Mouse (Mus musculus): ENCODE measurements around the gene Drg2. TPM values are rescaled to one million over a fixed set of nuclear protein-coding genes. Genes with fewer than 3 reads are reported as not detected.
"Not testable (repeated sequence)": the region's sequence is repeated elsewhere in the genome, so short reads cannot be mapped to it uniquely, and the experiment has no call there.

Drg2 gene
- polyA plus RNA-seq, 1 experiment from 2014 or later = 110 TPM

DNA sequence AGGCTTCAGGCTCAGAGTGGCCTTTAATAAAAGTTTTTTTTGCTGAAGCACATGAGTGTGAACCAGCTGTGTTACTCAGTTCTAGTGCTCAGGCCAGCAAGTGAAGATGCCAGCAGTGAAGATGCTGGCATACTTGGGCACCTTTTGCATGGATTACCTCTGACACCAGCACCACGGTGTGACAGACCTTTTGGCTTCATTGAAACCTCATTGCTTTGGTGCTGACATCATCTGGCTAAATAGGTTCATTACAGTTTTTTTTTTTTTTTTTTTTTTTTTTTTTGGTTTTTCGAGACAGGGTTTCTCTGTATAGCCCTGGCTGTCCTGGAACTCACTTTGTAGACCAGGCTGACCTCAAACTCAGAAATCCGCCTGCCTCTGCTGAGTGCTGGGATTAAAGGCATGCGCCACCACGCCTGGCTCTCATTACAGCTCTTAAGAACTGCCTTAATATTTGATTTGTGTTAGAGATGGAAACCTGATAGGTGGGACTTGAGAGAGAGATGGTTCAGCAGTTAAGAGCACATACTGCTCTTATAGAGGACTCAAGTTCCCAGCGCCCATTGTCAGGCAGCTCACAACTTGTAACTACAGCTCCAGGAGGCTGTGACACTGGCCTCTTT lies 32.2 kb upstream of the Drg2 start:
- ATAC-seq (ENCODE audit: insufficient number of reproducible peaks, insufficient read depth, low FRiP score, low read depth) = no peak
- Histone ChIP-seq H3K4me2 (replicated peaks; ENCODE audit: low read depth, low read length) (no peak overlapping the region), H3K4me1 (ENCODE audit: control insufficient read depth, insufficient read depth, low read length) (peaks cover 10% of the 10 kb centered on the region), H3K36me3 (ENCODE audit: control insufficient read depth, insufficient read depth, low read length) (peaks cover 5% of the 10 kb centered on the region; the same call in 1 of the 2 replicates), H3K27me3 (ENCODE audit: control insufficient read depth, insufficient read depth, low read length) (no peaks in the 10 kb centered on the region), H3K4me3 (ENCODE audit: low read depth, low read length) (no peak overlapping the region), H3K9ac (replicated peaks; ENCODE audit: low read depth, low read length) (no peak overlapping the region), H3K27ac (ENCODE audit: low read length) (no peak overlapping the region), H3K9me3 (ENCODE audit: control insufficient read depth, low read depth, low read length) (no peaks in the 10 kb centered on the region)
- WGBS = 67% methylated on average over 5 of the region's 6 CpGs

DNA sequence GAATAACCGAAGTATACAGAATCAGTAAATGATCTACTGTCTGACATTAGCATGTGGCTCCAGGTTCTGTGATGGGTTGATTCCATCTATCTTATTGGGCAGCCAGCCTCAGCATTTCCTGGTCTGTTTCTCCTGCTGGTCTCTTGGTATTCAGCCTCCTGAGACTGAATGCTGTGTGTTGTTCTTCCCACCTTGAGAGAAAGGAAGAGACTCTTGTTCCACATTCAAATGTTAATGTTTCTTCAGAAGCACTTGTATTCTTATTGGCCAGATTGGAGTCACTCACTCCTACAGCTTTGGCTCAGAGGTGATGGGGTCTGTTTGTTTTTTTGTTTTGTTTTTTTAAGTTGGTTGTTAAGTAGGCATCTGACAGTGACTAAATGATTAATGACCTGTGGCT lies 31.4 kb upstream of the Drg2 start:
- peaks cover 11% of the 10 kb centered on the region; the same call in 1 of the 2 replicates for H3K36me3 ChIP-seq (ENCODE audit: control insufficient read depth, insufficient read depth, low read length)
- H3K4me2 ChIP-seq (replicated peaks; ENCODE audit: low read depth, low read length) = no peak overlapping the region
- no peaks in the 10 kb centered on the region for H3K27me3 ChIP-seq (ENCODE audit: control insufficient read depth, insufficient read depth, low read length)
- no peak overlapping the region for H3K4me3 ChIP-seq (ENCODE audit: low read depth, low read length)
- no peak for ATAC-seq (ENCODE audit: insufficient number of reproducible peaks, insufficient read depth, low FRiP score, low read depth)
- H3K9me3 ChIP-seq (ENCODE audit: control insufficient read depth, low read depth, low read length) = no peaks in the 10 kb centered on the region
- H3K27ac ChIP-seq (ENCODE audit: low read length) = no peak overlapping the region
- H3K9ac ChIP-seq (replicated peaks; ENCODE audit: low read depth, low read length) = no peak overlapping the region
- H3K4me1 ChIP-seq (ENCODE audit: control insufficient read depth, insufficient read depth, low read length) = peaks cover 10% of the 10 kb centered on the region
- 90% methylated on average over 1 of the region's 1 CpGs for WGBS

GRCm38 (mm10) chr11:60426417-60426816 lies 28.0 kb upstream of the Drg2 start:
- H3K9ac ChIP-seq (replicated peaks; ENCODE audit: low read depth, low read length) = no peak overlapping the region
- H3K27ac ChIP-seq (ENCODE audit: low read length) = no peak overlapping the region
- no peak overlapping the region for H3K4me3 ChIP-seq (ENCODE audit: low read depth, low read length)
- ATAC-seq (ENCODE audit: insufficient number of reproducible peaks, insufficient read depth, low FRiP score, low read depth) = no peak
- H3K36me3 ChIP-seq (ENCODE audit: control insufficient read depth, insufficient read depth, low read length) = peaks cover 20% of the 10 kb centered on the region
- WGBS = 77% methylated on average over 1 of the region's 1 CpGs
- H3K4me2 ChIP-seq (replicated peaks; ENCODE audit: low read depth, low read length) = no peak overlapping the region
- H3K27me3 ChIP-seq (ENCODE audit: control insufficient read depth, insufficient read depth, low read length) = no peaks in the 10 kb centered on the region
- H3K4me1 ChIP-seq (ENCODE audit: control insufficient read depth, insufficient read depth, low read length) = no peaks in the 10 kb centered on the region
- H3K9me3 ChIP-seq (ENCODE audit: control insufficient read depth, low read depth, low read length) = no peaks in the 10 kb centered on the region

GRCm38 (mm10) chr11:60427628-60428027 lies 26.8 kb upstream of the Drg2 start:
- no peaks in the 10 kb centered on the region for H3K9me3 ChIP-seq (ENCODE audit: control insufficient read depth, low read depth, low read length)
- H3K4me3 ChIP-seq (ENCODE audit: low read depth, low read length) = no peak overlapping the region
- no peak overlapping the region for H3K9ac ChIP-seq (replicated peaks; ENCODE audit: low read depth, low read length)
- H3K27ac ChIP-seq (ENCODE audit: low read length) = no peak overlapping the region
- ATAC-seq (ENCODE audit: insufficient number of reproducible peaks, insufficient read depth, low FRiP score, low read depth) = no peak
- peaks cover 23% of the 10 kb centered on the region for H3K36me3 ChIP-seq (ENCODE audit: control insufficient read depth, insufficient read depth, low read length)
- no peak overlapping the region for H3K4me2 ChIP-seq (replicated peaks; ENCODE audit: low read depth, low read length)
- no peaks in the 10 kb centered on the region for H3K27me3 ChIP-seq (ENCODE audit: control insufficient read depth, insufficient read depth, low read length)
- 93% methylated on average over 3 of the region's 3 CpGs for WGBS
- no peaks in the 10 kb centered on the region for H3K4me1 ChIP-seq (ENCODE audit: control insufficient read depth, insufficient read depth, low read length)

DNA sequence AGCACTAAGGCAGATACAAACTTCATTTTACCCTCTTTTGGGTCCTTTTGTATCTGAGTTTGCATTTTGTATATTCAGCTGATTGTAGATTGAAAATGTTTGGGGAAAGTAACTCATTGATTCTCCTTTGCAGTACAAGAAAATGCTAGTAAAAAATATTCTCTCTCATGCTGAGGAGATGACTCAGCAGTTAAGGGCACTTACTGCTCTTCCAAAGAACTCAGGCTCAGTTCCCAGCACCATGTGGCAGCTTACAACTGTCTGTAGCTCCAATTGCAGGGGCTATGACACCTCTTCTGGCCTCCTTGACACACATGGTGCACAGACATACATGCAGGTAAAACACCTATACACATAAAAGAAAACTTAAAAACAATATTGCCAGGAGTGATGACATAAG lies 20.9 kb upstream of the Drg2 start:
- H3K36me3 ChIP-seq (ENCODE audit: control insufficient read depth, insufficient read depth, low read length) = peaks cover 44% of the 10 kb centered on the region
- no peak overlapping the region for H3K9ac ChIP-seq (replicated peaks; ENCODE audit: low read depth, low read length)

DNA sequence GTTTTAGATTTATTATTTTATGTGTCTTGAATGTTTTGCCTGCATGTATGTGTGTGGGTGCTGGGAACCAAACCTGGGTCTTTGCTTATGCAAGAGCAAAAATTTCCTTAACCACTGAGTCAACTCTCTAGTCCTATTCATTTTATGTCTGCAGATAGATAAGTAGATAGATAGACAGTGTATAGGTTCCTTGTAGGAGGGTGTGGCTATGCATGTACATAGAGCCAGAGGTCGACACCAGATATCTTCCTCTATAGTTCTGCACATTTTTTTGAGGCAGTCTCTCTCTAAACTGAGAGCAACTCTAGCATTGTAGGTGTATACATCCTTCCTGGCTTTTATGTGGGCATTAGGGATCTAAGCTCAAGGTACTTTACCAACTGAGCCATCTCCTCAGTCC lies 19.3 kb upstream of the Drg2 start:
- Histone ChIP-seq H3K4me1 (ENCODE audit: control insufficient read depth, insufficient read depth, low read length) (no peaks in the 10 kb centered on the region), H3K9me3 (ENCODE audit: control insufficient read depth, low read depth, low read length) (no peaks in the 10 kb centered on the region), H3K4me3 (ENCODE audit: low read depth, low read length) (no peak overlapping the region), H3K27ac (ENCODE audit: low read length) (no peak overlapping the region), H3K36me3 (ENCODE audit: control insufficient read depth, insufficient read depth, low read length) (peaks cover 44% of the 10 kb centered on the region), H3K27me3 (ENCODE audit: control insufficient read depth, insufficient read depth, low read length) (no peaks in the 10 kb centered on the region), H3K4me2 (replicated peaks; ENCODE audit: low read depth, low read length) (no peak overlapping the region), H3K9ac (replicated peaks; ENCODE audit: low read depth, low read length) (no peak overlapping the region)
- WGBS = 87% methylated on average over 1 of the region's 1 CpGs
- no peak for ATAC-seq (ENCODE audit: insufficient number of reproducible peaks, insufficient read depth, low FRiP score, low read depth)

More for the DNA sequence above, 20.9 kb upstream of the Drg2 start:
- no peaks in the 10 kb centered on the region for H3K27me3 ChIP-seq (ENCODE audit: control insufficient read depth, insufficient read depth, low read length)
- H3K9me3 ChIP-seq (ENCODE audit: control insufficient read depth, low read depth, low read length) = no peaks in the 10 kb centered on the region
- H3K4me1 ChIP-seq (ENCODE audit: control insufficient read depth, insufficient read depth, low read length) = no peaks in the 10 kb centered on the region
- no peak overlapping the region for H3K27ac ChIP-seq (ENCODE audit: low read length)
- H3K4me2 ChIP-seq (replicated peaks; ENCODE audit: low read depth, low read length) = no peak overlapping the region
- no peak for ATAC-seq (ENCODE audit: insufficient number of reproducible peaks, insufficient read depth, low FRiP score, low read depth)
- no peak overlapping the region for H3K4me3 ChIP-seq (ENCODE audit: low read depth, low read length)

GRCm38 (mm10) chr11:60436618-60437017 lies 17.8 kb upstream of the Drg2 start:
- WGBS = 87% methylated on average over 3 of the region's 3 CpGs
- no peak overlapping the region for H3K27ac ChIP-seq (ENCODE audit: low read length)

GRCm38 (mm10) chr11:60439621-60440020 lies 14.8 kb upstream of the Drg2 start:
- H3K4me2 ChIP-seq (replicated peaks; ENCODE audit: low read depth, low read length); ATAC-seq (ENCODE audit: insufficient number of reproducible peaks, insufficient read depth, low FRiP score, low read depth); H3K4me1 ChIP-seq (ENCODE audit: control insufficient read depth, insufficient read depth, low read length); H3K4me3 ChIP-seq (ENCODE audit: low read depth, low read length); H3K9me3 ChIP-seq (ENCODE audit: control insufficient read depth, low read depth, low read length); H3K27me3 ChIP-seq (ENCODE audit: control insufficient read depth, insufficient read depth, low read length); H3K9ac ChIP-seq (replicated peaks; ENCODE audit: low read depth, low read length); H3K27ac ChIP-seq (ENCODE audit: low read length): not testable (repeated sequence)
- H3K36me3 ChIP-seq (ENCODE audit: control insufficient read depth, insufficient read depth, low read length) = peaks cover 58% of the 10 kb centered on the region
- WGBS = 15% methylated on average over 1 of the region's 1 CpGs

More at GRCm38 (mm10) chr11:60436618-60437017, 17.8 kb upstream of the Drg2 start:
- Histone ChIP-seq H3K4me1 (ENCODE audit: control insufficient read depth, insufficient read depth, low read length) (no peaks in the 10 kb centered on the region), H3K4me2 (replicated peaks; ENCODE audit: low read depth, low read length) (no peak overlapping the region), H3K4me3 (ENCODE audit: low read depth, low read length) (no peak overlapping the region), H3K9ac (replicated peaks; ENCODE audit: low read depth, low read length) (no peak overlapping the region), H3K27me3 (ENCODE audit: control insufficient read depth, insufficient read depth, low read length) (no peaks in the 10 kb centered on the region), H3K9me3 (ENCODE audit: control insufficient read depth, low read depth, low read length) (no peaks in the 10 kb centered on the region), H3K36me3 (ENCODE audit: control insufficient read depth, insufficient read depth, low read length) (peaks cover 46% of the 10 kb centered on the region)
- no peak for ATAC-seq (ENCODE audit: insufficient number of reproducible peaks, insufficient read depth, low FRiP score, low read depth)

GRCm38 (mm10) chr11:60440176-60440575 lies 14.2 kb upstream of the Drg2 start:
- Histone ChIP-seq H3K27ac (ENCODE audit: low read length) (no peak overlapping the region), H3K36me3 (ENCODE audit: control insufficient read depth, insufficient read depth, low read length) (peaks cover 58% of the 10 kb centered on the region), H3K9ac (replicated peaks; ENCODE audit: low read depth, low read length) (no peak overlapping the region)

More at GRCm38 (mm10) chr11:60440176-60440575, 14.2 kb upstream of the Drg2 start:
- 34% methylated on average over 7 of the region's 7 CpGs for WGBS
- ATAC-seq (ENCODE audit: insufficient number of reproducible peaks, insufficient read depth, low FRiP score, low read depth) = no peak
- H3K27me3 ChIP-seq (ENCODE audit: control insufficient read depth, insufficient read depth, low read length) = no peaks in the 10 kb centered on the region
- no peaks in the 10 kb centered on the region for H3K4me1 ChIP-seq (ENCODE audit: control insufficient read depth, insufficient read depth, low read length)
- H3K4me2 ChIP-seq (replicated peaks; ENCODE audit: low read depth, low read length) = no peak overlapping the region
- no peaks in the 10 kb centered on the region for H3K9me3 ChIP-seq (ENCODE audit: control insufficient read depth, low read depth, low read length)
- no peak overlapping the region for H3K4me3 ChIP-seq (ENCODE audit: low read depth, low read length)

All from stomach, embryonic 14.5 days (tissue).